Mouse (Mus musculus): ENCODE data around the gene Ccdc62.

DNA sequence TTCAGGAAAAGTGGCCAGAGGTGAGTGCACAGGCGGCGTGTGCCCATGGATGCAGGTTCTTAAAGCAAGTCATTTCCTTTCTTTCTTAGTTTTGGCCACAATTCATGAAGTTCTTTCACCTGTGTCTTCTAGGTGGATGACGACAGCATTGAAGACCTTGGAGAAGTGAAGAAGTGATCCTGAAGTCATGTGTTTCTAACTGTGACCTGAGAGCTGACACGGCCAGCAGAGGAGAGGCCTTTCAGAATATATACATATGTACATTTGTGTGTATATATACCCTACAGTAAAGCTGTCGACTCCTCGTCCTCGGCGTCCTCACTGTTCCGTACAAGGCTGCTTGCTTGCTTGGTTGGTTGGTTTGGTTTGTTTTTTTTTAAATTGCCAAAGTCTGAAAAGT lies 3.4 kb upstream of the Ccdc62 start, which contains the start of gene Gm43518:
- TF ChIP-seq CTCF (IDR thresholded peaks at IDR 0.05; ENCODE audit: control insufficient read depth, insufficient read depth, insufficient replicate concordance, low read depth, low read length) (no peak), POLR2A (IDR thresholded peaks at IDR 0.05; ENCODE audit: control insufficient read depth, low read depth, low read length) (no peak)
